Mouse (Mus musculus) megakaryocyte, embryonic 14.5 days (primary cell): ENCODE results near the gene Pate2. TPM values are rescaled to one million over a fixed set of nuclear protein-coding genes. Genes with fewer than 3 reads are reported as not detected.

Experiments used
- H3K27me3 ChIP-seq: replicated peaks from 2 replicates; pipeline ENCODE3; 2012; ENCODE audit warnings: inconsistent platforms
- H3K36me3 ChIP-seq: replicated peaks from 2 replicates; pipeline ENCODE3; 2012; ENCODE audit warnings: low read length, inconsistent platforms, mixed read lengths
- H3K4me1 ChIP-seq: 2 replicates; pipeline ENCODE4 v1.6.1; 2012; ENCODE audit warnings: inconsistent platforms
- H3K4me3 ChIP-seq: replicated peaks from 2 replicates; pipeline ENCODE3; 2012; ENCODE audit warnings: moderate library complexity, mild to moderate bottlenecking, inconsistent platforms
- H3K9me3 ChIP-seq: 2 replicates; pipeline ENCODE4 v1.6.1; 2012; ENCODE audit warnings: inconsistent platforms
- FLI1 ChIP-seq: IDR thresholded peaks from 2 replicates; pipeline ENCODE4 v1.6.1; 2012; ENCODE audit warnings: low read length, inconsistent platforms, mixed read lengths
- GATA1 ChIP-seq: IDR thresholded peaks from 3 replicates; pipeline ENCODE4 v1.6.1; 2012; ENCODE audit warnings: mixed read lengths, low read length, inconsistent platforms, borderline replicate concordance
- polyA plus RNA-seq: library from polyadenylated mRNA; stranded (reverse); fragments of >175 nt; gene quantifications from 2 replicates; pipeline ENCODE4 v1.2.3, GENCODE M21; 2012; ENCODE audit warnings: low replicate concordance; ENCODE audit not compliant: insufficient read depth

Pate2 gene
- polyA plus RNA-seq, 1 experiment, result not detected

DNA sequence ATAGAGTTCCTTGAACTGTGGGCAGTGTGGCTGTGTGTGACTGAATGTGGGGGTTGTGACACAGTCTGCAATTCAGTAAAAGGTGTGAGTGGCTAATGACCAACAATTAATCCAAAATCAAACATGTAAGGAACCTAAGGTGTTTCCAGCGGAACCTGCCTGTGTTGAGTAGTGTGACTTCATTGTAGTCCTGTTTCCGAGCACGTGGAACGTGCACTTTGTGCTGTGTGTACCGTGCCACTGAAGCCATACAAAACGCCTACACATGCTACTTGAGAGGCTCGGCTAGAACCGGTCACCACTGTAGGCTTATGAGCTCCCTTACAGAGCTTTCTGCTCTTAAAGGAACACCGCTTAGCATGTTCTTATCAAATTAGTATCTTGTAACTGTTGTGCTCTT lies 21.6 kb upstream of the Pate2 start:
- Histone ChIP-seq H3K36me3 (no peaks in the 10 kb centered on the region), H3K4me3 (no peak overlapping the region), H3K9me3 (no peaks in the 10 kb centered on the region), H3K4me1 (peaks cover 24% of the 10 kb centered on the region), H3K27me3 (peaks cover 18% of the 10 kb centered on the region)
- no peak for TF ChIP-seq GATA1
- TF ChIP-seq FLI1, result no peak

DNA sequence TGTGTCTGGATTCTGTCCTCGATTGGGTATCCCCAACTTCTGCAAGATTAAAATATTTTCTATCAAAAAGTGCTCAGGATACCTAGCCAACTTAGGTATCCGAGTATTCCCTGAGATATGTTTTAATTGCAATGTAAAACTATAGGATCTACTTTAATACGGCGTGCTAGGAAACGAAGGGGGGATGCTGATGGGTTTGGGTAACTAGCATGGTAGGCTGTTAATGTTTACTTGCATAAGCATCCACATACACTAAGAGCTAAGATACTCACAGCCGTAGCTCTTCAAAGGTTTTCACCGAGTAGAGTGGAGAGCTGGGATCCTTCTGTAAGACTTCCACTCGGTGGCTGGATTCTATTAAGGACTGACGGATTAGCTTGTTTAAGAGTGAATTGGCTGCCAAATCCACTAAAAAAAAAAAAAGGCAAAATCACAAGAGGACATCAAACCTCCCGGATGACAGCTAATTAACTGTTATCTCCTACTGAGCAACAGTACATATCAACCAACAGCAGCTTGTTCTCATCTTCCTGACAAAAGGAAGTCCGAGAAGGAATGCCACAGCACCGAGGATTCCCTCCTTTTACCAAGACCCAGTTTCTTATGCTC lies 13.5 kb upstream of the Pate2 start:
- TF ChIP-seq FLI1 (no peak), GATA1 (no peak)
- no peak overlapping the region for H3K4me3 ChIP-seq
- peaks cover 48% of the 10 kb centered on the region for H3K27me3 ChIP-seq
- H3K4me1 ChIP-seq, result peaks cover 25% of the 10 kb centered on the region
- H3K9me3 ChIP-seq, result 0 out of 2 replicates have a peak, but pooled peaks cover 2% of the 10 kb centered on the region
- peaks cover 7% of the 10 kb centered on the region for H3K36me3 ChIP-seq

DNA sequence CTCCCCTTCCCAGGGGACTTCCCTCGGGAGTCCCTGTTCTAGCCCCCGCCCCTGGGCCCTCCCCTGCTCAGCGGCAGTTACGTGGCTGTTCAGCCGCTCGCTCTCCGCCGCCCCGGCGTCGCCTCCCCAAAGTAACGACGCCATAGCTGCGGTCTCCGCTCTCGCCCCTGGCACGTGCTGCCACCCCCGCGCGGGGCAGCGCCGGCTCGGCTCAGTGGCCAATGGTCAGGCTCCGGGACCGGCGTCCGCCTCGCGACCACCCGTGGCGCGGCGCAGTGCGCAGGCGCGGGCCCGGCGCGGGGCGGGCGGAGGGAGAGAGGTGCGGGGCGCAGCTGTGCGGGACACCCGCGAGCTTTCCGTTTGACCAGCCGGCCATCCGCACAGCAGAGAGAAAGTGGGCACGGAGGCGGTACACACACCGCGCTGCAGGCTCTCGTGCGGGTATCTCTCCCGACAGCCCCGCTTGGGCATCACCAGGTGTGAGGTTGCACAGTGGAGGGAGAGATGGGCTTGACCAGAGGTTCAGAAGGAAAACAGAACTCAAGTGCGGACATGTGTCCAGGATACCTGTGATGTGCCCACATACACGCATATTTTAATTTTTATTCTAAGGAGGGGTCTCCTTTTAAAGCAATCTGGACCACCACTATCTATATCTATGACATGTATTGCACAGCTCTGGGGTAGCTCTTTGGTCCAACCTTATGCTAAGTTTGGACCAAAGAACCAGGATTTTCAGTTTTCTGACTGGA lies 11.7 kb upstream of the Pate2 start, which contains the start of the genes Ddx25 and Pus3:
Gene Ddx25 (minus strand): TSS at position 272 of the 752 bp plus-strand sequence.
Gene Pus3 (plus strand): TSS at position 339 of the 752 bp plus-strand sequence.
- H3K27me3 ChIP-seq, result peaks cover 40% of the 10 kb centered on the region

DNA sequence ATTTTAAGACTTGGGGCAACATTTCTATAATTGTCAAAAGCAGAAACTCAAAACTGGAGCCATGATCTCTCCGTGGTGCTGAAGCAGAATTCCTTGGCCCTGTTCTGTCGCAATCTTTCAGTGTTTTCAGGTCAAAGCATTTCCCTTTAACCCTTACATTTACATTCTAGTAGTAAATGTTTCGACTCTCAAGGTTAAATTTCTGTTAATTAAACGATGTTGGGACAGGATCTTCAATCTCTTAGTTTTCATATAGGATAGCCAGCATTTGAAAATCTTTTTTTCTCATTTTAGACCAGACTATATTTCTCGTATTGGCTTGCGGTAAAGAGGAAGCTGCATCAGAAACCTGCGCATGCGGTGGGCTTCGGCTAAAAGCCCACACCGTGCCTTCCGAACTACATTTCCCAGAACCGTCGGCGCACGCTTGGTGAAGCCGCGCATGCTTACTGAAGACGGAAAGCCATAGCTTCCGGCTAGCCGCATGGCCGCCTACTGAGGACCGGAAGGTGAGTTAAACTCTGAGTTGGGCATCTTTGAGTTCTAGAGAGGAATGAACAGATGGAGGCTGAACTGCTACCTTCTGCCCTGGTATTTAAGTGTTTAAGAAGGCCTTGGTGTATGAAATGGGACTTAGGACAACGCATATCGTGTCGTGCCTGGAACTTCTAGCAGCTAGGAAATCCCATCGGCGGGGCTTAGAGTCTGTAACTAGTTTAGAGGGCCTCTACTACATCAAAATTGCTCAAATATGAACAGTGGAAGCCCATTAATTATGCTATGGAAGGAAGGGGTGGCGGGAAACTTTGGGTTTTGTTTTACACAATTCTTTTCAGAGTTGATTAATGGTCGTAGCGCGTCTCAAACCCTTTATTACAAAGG lies 10.8 kb upstream of the Pate2 start:
- Histone ChIP-seq H3K36me3 (peaks cover 18% of the 10 kb centered on the region), H3K27me3 (peaks cover 33% of the 10 kb centered on the region), H3K9me3 (0 out of 2 replicates have a peak, but pooled peaks cover 2% of the 10 kb centered on the region), H3K4me1 (peaks cover 29% of the 10 kb centered on the region), H3K4me3 (peak overlapping the region; percentile 97)
- TF ChIP-seq FLI1 (no peak), GATA1 (no peak)

More for the DNA sequence above, 11.7 kb upstream of the Pate2 start, which contains the start of the genes Ddx25 and Pus3:
- peak within 1 kb of the TSS; percentile 97 for H3K4me3 ChIP-seq
- H3K36me3 ChIP-seq, result peaks cover 18% of the 10 kb centered on the region
- 0 out of 2 replicates have a peak, but pooled peaks cover 2% of the 10 kb centered on the region for H3K9me3 ChIP-seq
- peaks cover 29% of the 10 kb centered on the region for H3K4me1 ChIP-seq
- TF ChIP-seq GATA1 (no peak), FLI1 (no peak)

DNA sequence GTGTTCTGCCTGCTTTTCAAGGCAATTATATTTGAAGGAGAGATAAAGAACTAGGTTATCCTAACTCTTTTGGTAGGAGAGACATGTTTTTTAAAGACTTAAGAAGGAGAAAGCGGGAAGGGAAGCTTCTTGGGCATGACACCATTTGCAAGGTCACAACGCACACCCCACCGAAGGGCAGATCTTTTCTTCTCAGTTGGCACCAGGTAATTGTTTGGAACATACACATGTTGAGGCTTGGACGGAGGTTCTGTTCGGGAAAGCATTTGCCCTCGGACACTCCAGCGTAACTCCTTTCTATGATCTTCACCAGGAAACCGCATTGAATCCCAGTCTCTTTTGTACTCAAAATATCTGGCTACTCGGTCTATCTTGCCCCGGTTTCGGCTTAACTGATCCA lies 9.0 kb upstream of the Pate2 start:
- no peak for TF ChIP-seq GATA1
- no peak for TF ChIP-seq FLI1
- Histone ChIP-seq H3K9me3 (0 out of 2 replicates have a peak, but pooled peaks cover 2% of the 10 kb centered on the region), H3K4me1 (peaks cover 35% of the 10 kb centered on the region), H3K4me3 (no peak overlapping the region), H3K27me3 (peaks cover 24% of the 10 kb centered on the region), H3K36me3 (peaks cover 35% of the 10 kb centered on the region)

DNA sequence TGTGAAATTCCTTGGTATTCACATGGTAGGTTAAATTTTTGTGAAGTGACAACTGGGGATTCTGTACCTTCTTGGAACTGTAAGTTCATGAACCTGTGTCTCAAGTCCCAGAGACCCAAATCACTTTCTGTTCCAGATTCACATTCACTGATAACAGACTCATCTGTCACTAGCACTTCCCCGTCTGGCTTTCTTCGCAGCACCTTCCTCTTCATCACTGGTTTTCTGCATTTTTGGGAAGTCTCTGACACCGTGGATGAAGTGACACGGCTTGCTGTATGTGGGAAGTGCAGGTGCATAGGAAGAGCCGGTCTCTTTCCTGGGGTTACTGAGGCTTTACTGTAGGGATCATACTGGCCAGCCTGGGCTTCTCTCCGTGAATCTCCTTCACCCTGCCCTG lies 8.5 kb upstream of the Pate2 start:
- 0 out of 2 replicates have a peak, but pooled peaks cover 2% of the 10 kb centered on the region for H3K9me3 ChIP-seq
- H3K27me3 ChIP-seq, result peaks cover 21% of the 10 kb centered on the region
- TF ChIP-seq GATA1 (no peak), FLI1 (no peak)
- peaks cover 35% of the 10 kb centered on the region for H3K4me1 ChIP-seq
- peaks cover 40% of the 10 kb centered on the region for H3K36me3 ChIP-seq
- no peak overlapping the region for H3K4me3 ChIP-seq

DNA sequence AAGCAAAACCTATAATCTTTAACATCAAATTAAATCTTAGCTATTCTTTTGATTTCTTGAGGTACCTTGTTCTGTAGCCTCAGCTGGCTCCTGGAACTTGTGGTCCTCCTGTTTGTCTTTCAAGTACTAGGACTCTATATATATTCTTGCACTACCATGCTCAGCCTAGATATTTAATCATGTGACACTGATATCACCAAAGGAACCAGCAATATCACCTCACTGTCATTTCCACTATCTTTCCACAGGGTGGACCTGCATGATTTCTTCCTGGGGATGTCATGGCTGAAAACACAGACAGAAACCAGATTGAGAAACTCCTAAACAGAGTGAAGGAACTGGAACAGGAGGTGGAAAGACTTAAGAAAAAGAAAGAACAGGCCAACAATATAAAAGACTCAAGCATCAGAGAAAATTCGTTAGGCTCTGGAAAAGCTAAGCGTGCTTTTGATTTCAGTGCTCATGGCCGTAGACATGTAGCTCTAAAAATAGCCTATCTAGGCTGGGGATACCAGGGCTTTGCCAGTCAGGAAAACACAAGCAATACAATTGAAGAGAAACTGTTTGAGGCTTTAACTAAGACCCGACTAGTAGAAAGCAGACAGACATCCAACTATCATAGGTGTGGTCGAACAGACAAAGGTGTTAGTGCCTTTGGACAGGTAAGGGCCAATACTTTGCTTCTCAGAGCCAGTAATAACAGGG lies 5.4 kb upstream of the Pate2 start:
- no peak for TF ChIP-seq GATA1
- no peak for TF ChIP-seq FLI1
- H3K4me1 ChIP-seq, result peaks cover 40% of the 10 kb centered on the region
- H3K27me3 ChIP-seq, result no peaks in the 10 kb centered on the region
- peaks cover 55% of the 10 kb centered on the region for H3K36me3 ChIP-seq
- H3K9me3 ChIP-seq, result no peaks in the 10 kb centered on the region
- H3K4me3 ChIP-seq, result no peak overlapping the region

DNA sequence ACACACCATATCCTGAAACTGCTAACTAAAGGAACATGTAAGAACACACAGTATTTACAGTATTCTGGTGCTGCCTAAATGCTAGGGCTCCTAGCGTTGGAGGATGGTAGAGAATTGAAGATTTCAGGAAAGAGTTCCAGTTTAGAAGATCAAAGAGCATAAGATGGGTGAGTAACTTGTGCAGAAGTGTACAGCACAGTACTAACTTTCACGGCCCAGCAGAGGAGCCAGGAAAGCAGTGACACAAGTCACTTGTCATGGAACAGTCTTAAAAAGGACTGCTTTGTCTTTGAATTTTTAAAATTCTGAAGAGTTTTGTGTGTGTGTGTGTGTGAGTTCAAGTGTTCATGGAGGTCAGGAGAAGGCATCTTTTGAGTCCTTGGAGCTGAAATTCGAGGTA lies 2.1 kb upstream of the Pate2 start:
- H3K4me1 ChIP-seq, result peaks cover 20% of the 10 kb centered on the region; the same call in 1 of the 2 replicates
- TF ChIP-seq FLI1, result no peak
- TF ChIP-seq GATA1, result no peak
- peaks cover 37% of the 10 kb centered on the region for H3K36me3 ChIP-seq
- peaks cover 4% of the 10 kb centered on the region for H3K27me3 ChIP-seq
- H3K9me3 ChIP-seq, result no peaks in the 10 kb centered on the region
- H3K4me3 ChIP-seq, result no peak overlapping the region

DNA sequence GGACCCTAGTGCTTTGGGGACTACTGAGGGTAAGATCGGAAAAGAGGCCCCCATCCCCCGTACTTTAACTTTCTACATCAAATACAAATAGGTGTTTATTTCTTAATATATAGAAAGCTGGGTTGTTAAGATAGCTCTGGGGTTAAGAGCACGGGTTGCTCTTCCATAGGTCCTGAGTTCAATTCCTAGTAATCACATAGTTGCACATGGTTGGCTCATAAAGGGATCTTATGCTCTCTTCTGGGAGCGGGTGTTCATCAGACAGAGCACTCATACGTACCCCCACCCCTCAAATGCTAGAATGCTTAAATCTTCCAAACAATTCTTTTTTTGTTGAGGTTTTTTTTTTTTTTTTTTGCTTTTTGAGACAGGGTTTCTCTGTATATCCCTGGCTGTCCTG lies 579 bp downstream of the Pate2 start:
- H3K27me3 ChIP-seq, result peaks cover 16% of the 10 kb centered on the region
- no peaks in the 10 kb centered on the region for H3K9me3 ChIP-seq
- TF ChIP-seq FLI1, result no peak
- no peak for TF ChIP-seq GATA1
- peaks cover 24% of the 10 kb centered on the region for H3K36me3 ChIP-seq
- H3K4me1 ChIP-seq, result peaks cover 24% of the 10 kb centered on the region
- peak overlapping the region; percentile 92 for H3K4me3 ChIP-seq
